Mouse (Mus musculus): Measurements from ENCODE around the gene Rexo5. TPM values are rescaled to one million over a fixed set of nuclear protein-coding genes. Genes with fewer than 3 reads are reported as not detected.

Gene Rexo5
- total RNA-seq, 2 experiments from 2014 or later, result 1.5 to 2.2 TPM

GRCm38 (mm10) chr7:119875776-119876440, 82.1 kb downstream of the Rexo5 start:
- no peak for DNase-seq (ENCODE audit: low spot score)
- intact Hi-C loops (cut with DNase I), result no loop called here

- no peak for DNase-seq (ENCODE audit: low spot score)
- intact Hi-C loops (cut with DNase I), result no loop called here
Observed at GRCm38 (mm10) chr7:119879171-119879570, 85.4 kb downstream of the Rexo5 start.

- DNase-seq (ENCODE audit: low spot score), result no peak
- intact Hi-C loops (cut with DNase I), result no loop called here
Observed at GRCm38 (mm10) chr7:119880345-119880744, 86.5 kb downstream of the Rexo5 start.

- DNase-seq (ENCODE audit: low spot score), result no peak
- intact Hi-C loops (cut with DNase I), result no loop called here
Observed at GRCm38 (mm10) chr7:119881229-119881628, 87.4 kb downstream of the Rexo5 start.

GRCm38 (mm10) chr7:119887887-119888286, 94.1 kb downstream of the Rexo5 start:
- intact Hi-C loops (cut with DNase I), result no loop called here

GRCm38 (mm10) chr7:119892198-119892597, 98.4 kb downstream of the Rexo5 start:
- intact Hi-C loops (cut with DNase I), result loop anchor here (5.0 to 10.0 kb wide), 3 partner anchors 35 to 743 kb away; partner anchors contain the start of genes Eri2, Rexo5 and Uqcrc2
- no peak for DNase-seq (ENCODE audit: low spot score)

More at GRCm38 (mm10) chr7:119887887-119888286, 94.1 kb downstream of the Rexo5 start:
- DNase-seq (ENCODE audit: low spot score), result no peak

GRCm38 (mm10) chr7:119892742-119893141, 98.9 kb downstream of the Rexo5 start:
- no peak for DNase-seq (ENCODE audit: low spot score)
- intact Hi-C loops (cut with DNase I), result loop anchor here (5.0 to 10.0 kb wide), 3 partner anchors 35 to 742 kb away; partner anchors contain the start of genes Eri2, Rexo5 and Uqcrc2

GRCm38 (mm10) chr7:119894818-119895544, 101.2 kb downstream of the Rexo5 start:
- intact Hi-C loops (cut with DNase I), result loop anchor here (5.0 to 10.0 kb wide), 4 partner anchors 38 to 740 kb away; partner anchors contain the start of genes Eri2, Rexo5, Thumpd1 and Uqcrc2
- no peak for DNase-seq (ENCODE audit: low spot score)

GRCm38 (mm10) chr7:119895639-119896512, 102.1 kb downstream of the Rexo5 start, which contains the start of the genes Lyrm1 and Dcun1d3:
Gene Lyrm1, plus strand, starts transcription at chr7:119895861.
Gene Dcun1d3, minus strand, starts transcription at chr7:119896298.
- peak; percentile 95 for DNase-seq (ENCODE audit: low spot score)
- intact Hi-C loops (cut with DNase I), result loop anchor here (5.0 to 10.0 kb wide), 3 partner anchors 101 to 739 kb away; partner anchors contain the start of genes Eri2, Rexo5, Thumpd1 and Uqcrc2

- DNase-seq (ENCODE audit: low spot score), result no peak
- intact Hi-C loops (cut with DNase I), result loop anchor here (5.0 to 10.0 kb wide), 3 partner anchors 103 to 737 kb away; partner anchors contain the start of genes Eri2, Rexo5, Thumpd1 and Uqcrc2
Observed at GRCm38 (mm10) chr7:119897521-119898109, 103.8 kb downstream of the Rexo5 start.

GRCm38 (mm10) chr7:119898247-119898856, 104.5 kb downstream of the Rexo5 start:
- intact Hi-C loops (cut with DNase I), result loop anchor here (5.0 to 10.0 kb wide), 3 partner anchors 104 to 736 kb away; partner anchors contain the start of genes Eri2, Rexo5, Thumpd1 and Uqcrc2
- DNase-seq (ENCODE audit: low spot score), result no peak

Other genes with a start within 250 kb of the Rexo5 start
- gene Acsm2, start 239.7 kb upstream of the Rexo5 start, total RNA-seq (2021), result not detected
- gene Acsm1, start 187.0 kb upstream of the Rexo5 start, total RNA-seq (2021), result not detected
- gene Acsm4, start 104.0 kb upstream of the Rexo5 start, total RNA-seq (2021), result not detected
- gene Thumpd1, start 73.2 kb upstream of the Rexo5 start, total RNA-seq (2021), result 10 to 100 TPM; 14.7 to 15.6 TPM
- under 1 TPM; 0.23 to 0.28 TPM for gene Acsm3, start 33.1 kb upstream of the Rexo5 start, total RNA-seq (2021)
- gene Eri2, start 52 bp downstream of the Rexo5 start, total RNA-seq (2021), result 1 to 10 TPM; 1.3 to 1.7 TPM
- gene Lyrm1, start 101.9 kb downstream of the Rexo5 start, total RNA-seq (2021), result 1 to 10 TPM; 7.8 to 8.1 TPM
- 10 to 100 TPM; 10.9 to 15.1 TPM for gene Dcun1d3, start 102.3 kb downstream of the Rexo5 start, total RNA-seq (2021)